In genomic region chr11:32086525-32086924, GRCm38 (mm10) we compare ENCODE assay signal across 15 mouse cellular contexts.
DNase-seq lines count a peak whose midpoint lies in the region; ATAC-seq and TF ChIP-seq lines count a peak whose summit lies in the region.
"Had no signal": no experiment of that assay in that cellular context is flagged by ENCODE, and none has a peak within 500 bp of the region (broad histone marks: within the 10 kb centered on the region; RNA-seq: fewer than 3 reads in every experiment).

No protein-coding gene starts in this region.

- H3K27ac ChIP-seq in hindbrain, embryonic 10.5 days = peak overlapping the region; percentile 84
- H3K27ac ChIP-seq in midbrain, embryonic 10.5 days (replicated peaks) = peak overlapping the region; percentile 89
- H3K27ac ChIP-seq in neural tube, embryonic 15.5 days (replicated peaks) = peak overlapping the region; percentile 94
- no peak overlapping the region for H3K27ac ChIP-seq in gastrocnemius, adult 2 months
- H3K27ac ChIP-seq in heart, embryonic 11.5 days (ENCODE audit: low read depth, low read length) = no peak overlapping the region
- H3K27ac ChIP-seq: embryonic facial prominence, embryonic 12.5 days had no signal

- H3K27me3 ChIP-seq in hindbrain, embryonic 10.5 days (ENCODE audit: insufficient read depth, poor library complexity, severe bottlenecking) = no peaks in the 10 kb centered on the region
- no peaks in the 10 kb centered on the region for H3K27me3 ChIP-seq in midbrain, embryonic 10.5 days (ENCODE audit: low read depth, poor library complexity, severe bottlenecking)
- H3K27me3 ChIP-seq in neural tube, embryonic 15.5 days (replicated peaks) = no peaks in the 10 kb centered on the region
- H3K27me3 ChIP-seq in heart, embryonic 11.5 days (ENCODE audit: control insufficient read depth, insufficient read depth, low read length) = no peaks in the 10 kb centered on the region
- H3K27me3 ChIP-seq: embryonic facial prominence, embryonic 12.5 days had no signal

- H3K4me3 ChIP-seq in hindbrain, embryonic 10.5 days = no peak overlapping the region
- H3K4me3 ChIP-seq in midbrain, embryonic 10.5 days = no peak overlapping the region
- no peak overlapping the region for H3K4me3 ChIP-seq in neural tube, embryonic 15.5 days (replicated peaks)
- no peak overlapping the region for H3K4me3 ChIP-seq in gastrocnemius, adult 2 months
- no peak overlapping the region for H3K4me3 ChIP-seq in heart, embryonic 11.5 days (ENCODE audit: low read depth, low read length)
- H3K4me3 ChIP-seq: embryonic facial prominence, embryonic 12.5 days had no signal

- peaks cover 27% of the 10 kb centered on the region for H3K4me1 ChIP-seq in hindbrain, embryonic 10.5 days (replicated peaks)
- H3K4me1 ChIP-seq in midbrain, embryonic 10.5 days = peaks cover 33% of the 10 kb centered on the region
- H3K4me1 ChIP-seq in neural tube, embryonic 15.5 days = peaks cover 23% of the 10 kb centered on the region
- H3K4me1 ChIP-seq in heart, embryonic 11.5 days (ENCODE audit: control insufficient read depth, insufficient read depth, low read length) = no peaks in the 10 kb centered on the region

- no peak for TF ChIP-seq CTCF in gastrocnemius, adult 2 months (IDR thresholded peaks at IDR 0.05)

- intact Hi-C loops in left cerebral cortex, postnatal 4 days (cut with DNase I) = no loop called here
- intact Hi-C loops in gastrocnemius, adult 2 months (cut with DNase I) = no loop called here

- no peaks in the 10 kb centered on the region for H3K9me3 ChIP-seq in hindbrain, embryonic 10.5 days
- H3K9me3 ChIP-seq in midbrain, embryonic 10.5 days (replicated peaks) = no peaks in the 10 kb centered on the region
- no peaks in the 10 kb centered on the region for H3K9me3 ChIP-seq in neural tube, embryonic 15.5 days (replicated peaks)
- H3K9me3 ChIP-seq in heart, embryonic 11.5 days (replicated peaks; ENCODE audit: control insufficient read depth, low read length) = no peaks in the 10 kb centered on the region
- H3K9me3 ChIP-seq: embryonic facial prominence, embryonic 12.5 days had no signal

- H3K4me2 ChIP-seq in neural tube, embryonic 15.5 days = no peak overlapping the region
- no peak overlapping the region for H3K4me2 ChIP-seq in heart, embryonic 11.5 days
- H3K4me2 ChIP-seq: embryonic facial prominence, embryonic 12.5 days had no signal

- ATAC-seq in neural tube, embryonic 15.5 days (ENCODE audit: low FRiP score) = peak; percentile 6; the same call in 1 of the 2 replicates
- no peak for ATAC-seq in heart, embryonic 11.5 days (replicated peaks; ENCODE audit: insufficient number of reproducible peaks, low FRiP score, low TSS enrichment)
- ATAC-seq: liver, postnatal 0 days had no signal

- H3K36me3 ChIP-seq in hindbrain, embryonic 10.5 days = no peaks in the 10 kb centered on the region
- no peaks in the 10 kb centered on the region for H3K36me3 ChIP-seq in midbrain, embryonic 10.5 days
- no peaks in the 10 kb centered on the region for H3K36me3 ChIP-seq in neural tube, embryonic 15.5 days
- no peaks in the 10 kb centered on the region for H3K36me3 ChIP-seq in heart, embryonic 11.5 days (ENCODE audit: control insufficient read depth, insufficient read depth, low read length)
- H3K36me3 ChIP-seq: embryonic facial prominence, embryonic 12.5 days had no signal

- WGBS in hindbrain, embryonic 10.5 days = 67% methylated on average over 1 of the region's 1 CpGs
- 76% methylated on average over 1 of the region's 1 CpGs for WGBS in midbrain, embryonic 10.5 days
- 58% methylated on average over 1 of the region's 1 CpGs for WGBS in neural tube, embryonic 15.5 days
- WGBS in heart, embryonic 11.5 days (ENCODE audit: insufficient replicate concordance) = 67% methylated on average over 1 of the region's 1 CpGs

- no peak overlapping the region for H3K9ac ChIP-seq in neural tube, embryonic 15.5 days (replicated peaks)
- no peak overlapping the region for H3K9ac ChIP-seq in heart, embryonic 11.5 days (ENCODE audit: low read depth, low read length)
- H3K9ac ChIP-seq: embryonic facial prominence, embryonic 12.5 days; liver, postnatal 0 days had no signal

- DNase-seq in left cerebral cortex, postnatal 4 days = peak; percentile 38
- no peak for DNase-seq in left cerebral cortex, adult 18-20 months (ENCODE audit: low spot score in 2 of 2)
- no peak for DNase-seq in hindbrain, embryonic 10.5 days (ENCODE audit: low spot score)
- no peak for DNase-seq in midbrain, embryonic 10.5 days (ENCODE audit: low spot score)
- DNase-seq in gastrocnemius, adult 2 months = no peak
- no peak for DNase-seq in layer of hippocampus, adult 8-10 months (ENCODE audit: low spot score in 2 of 2)
- DNase-seq: adrenal gland, postnatal 10 days; B cell, adult 2 months; cerebellum, postnatal 25 days; gastrocnemius, postnatal 25 days; kidney, postnatal 10 days; liver, postnatal 0 days had no signal

Comparison
In these comparisons a context has a peak if more than half of its experiments do, and no peak if none do; other contexts are left out.
1. H3K27ac ChIP-seq: peak in hindbrain, embryonic 10.5 days (single experiment), midbrain, embryonic 10.5 days (single experiment) and neural tube, embryonic 15.5 days (single experiment); none in gastrocnemius, adult 2 months (single experiment) and heart, embryonic 11.5 days (single experiment).